Mouse (Mus musculus): ENCODE measurements around the gene Snw1.
"Not testable (repeated sequence)": the region's sequence is repeated elsewhere in the genome, so short reads cannot be mapped to it uniquely, and the experiment has no call there.

The Snw1 gene

GRCm38 (mm10) chr12:87471964-87472786 lies at the start of gene Snw1:
Snw1 (minus strand) TSS chr12:87472274.
- in situ Hi-C loops (cut with MboI; ENCODE audit: unreplicated experiment in 2 of 2) = loop anchor here in 1 of 2 experiments (25.0 kb wide), 1 partner anchor 1490 kb away; no protein-coding TSS in a partner anchor

- in situ Hi-C loops (cut with MboI; ENCODE audit: unreplicated experiment in 2 of 2) = not testable (repeated sequence)
Observed at GRCm38 (mm10) chr12:87519616-87520015, 47.5 kb upstream of the Snw1 start.

- in situ Hi-C loops (cut with MboI; ENCODE audit: unreplicated experiment in 2 of 2) = not testable (repeated sequence)
Observed at GRCm38 (mm10) chr12:87514016-87514415, 41.9 kb upstream of the Snw1 start, which contains the start of gene Gm8300. Gm8300 (plus strand) TSS chr12:87514316.

DNA sequence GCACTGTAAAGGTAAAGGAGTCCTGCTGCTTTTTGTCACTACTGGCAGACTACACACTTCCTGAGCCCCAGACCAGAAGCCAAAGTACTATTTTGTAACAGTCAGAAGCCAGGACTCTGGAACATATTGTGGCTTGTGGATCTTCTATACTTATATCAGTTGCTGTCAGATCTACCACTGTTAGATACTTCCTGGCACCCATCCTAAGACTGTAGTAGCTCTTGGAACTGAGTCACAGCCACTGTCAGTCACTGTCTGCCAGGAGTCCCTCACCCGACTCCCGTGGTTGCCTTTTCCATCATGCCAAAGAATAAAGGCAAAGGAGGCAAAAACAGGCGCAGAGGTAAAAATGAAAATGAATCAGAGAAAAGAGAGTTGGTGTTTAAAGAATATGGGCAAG lies 22.3 kb upstream of the Snw1 start, which contains the start of gene Gm5788:
Gene Gm5788 (plus strand): TSS at position 301 of the 400 bp plus-strand sequence.
- in situ Hi-C loops (cut with MboI; ENCODE audit: unreplicated experiment in 2 of 2) = not testable (repeated sequence)

- in situ Hi-C loops (cut with MboI; ENCODE audit: unreplicated experiment in 2 of 2) = not testable (repeated sequence)
Observed at GRCm38 (mm10) chr12:87488683-87489082, 16.6 kb upstream of the Snw1 start.

GRCm38 (mm10) chr12:87482482-87482881 lies 10.4 kb upstream of the Snw1 start:
- in situ Hi-C loops (cut with MboI; ENCODE audit: unreplicated experiment in 2 of 2) = not testable (repeated sequence)

- in situ Hi-C loops (cut with MboI; ENCODE audit: unreplicated experiment in 2 of 2) = loop anchor here in 1 of 2 experiments (25.0 kb wide), 1 partner anchor 1488 kb away; no protein-coding TSS in a partner anchor
Observed at GRCm38 (mm10) chr12:87474756-87475155, 2.7 kb upstream of the Snw1 start.

DNA sequence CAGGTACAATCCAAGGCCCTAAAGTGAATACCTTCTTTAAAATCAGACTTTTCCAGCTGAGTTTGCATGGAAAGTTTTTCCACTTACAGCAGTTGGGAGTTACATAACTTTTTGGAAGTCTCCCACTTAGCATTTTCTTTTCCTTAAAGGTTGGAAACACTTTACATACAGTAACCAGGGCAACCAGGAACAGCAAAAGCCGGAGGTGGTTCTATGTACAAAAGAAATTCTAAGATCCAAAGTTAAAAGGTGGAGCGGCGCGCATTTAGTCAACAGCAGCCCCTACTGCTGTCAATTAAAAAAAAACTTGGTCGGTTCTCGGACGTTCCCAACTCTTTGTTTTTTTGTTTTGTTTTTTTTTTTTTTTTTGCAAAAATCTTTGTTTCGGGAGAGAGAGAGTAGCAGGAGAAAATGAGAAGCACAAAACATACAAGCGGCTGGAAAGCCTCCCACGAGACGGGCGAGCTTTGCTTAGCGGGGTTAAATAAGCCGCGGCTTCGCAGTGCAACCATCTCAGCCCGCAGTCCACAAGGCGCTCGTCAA lies 582 bp downstream of the Snw1 start:
- in situ Hi-C loops (cut with MboI; ENCODE audit: unreplicated experiment in 2 of 2) = loop anchor here in 1 of 2 experiments (25.0 kb wide), 1 partner anchor 1491 kb away; no protein-coding TSS in a partner anchor

DNA sequence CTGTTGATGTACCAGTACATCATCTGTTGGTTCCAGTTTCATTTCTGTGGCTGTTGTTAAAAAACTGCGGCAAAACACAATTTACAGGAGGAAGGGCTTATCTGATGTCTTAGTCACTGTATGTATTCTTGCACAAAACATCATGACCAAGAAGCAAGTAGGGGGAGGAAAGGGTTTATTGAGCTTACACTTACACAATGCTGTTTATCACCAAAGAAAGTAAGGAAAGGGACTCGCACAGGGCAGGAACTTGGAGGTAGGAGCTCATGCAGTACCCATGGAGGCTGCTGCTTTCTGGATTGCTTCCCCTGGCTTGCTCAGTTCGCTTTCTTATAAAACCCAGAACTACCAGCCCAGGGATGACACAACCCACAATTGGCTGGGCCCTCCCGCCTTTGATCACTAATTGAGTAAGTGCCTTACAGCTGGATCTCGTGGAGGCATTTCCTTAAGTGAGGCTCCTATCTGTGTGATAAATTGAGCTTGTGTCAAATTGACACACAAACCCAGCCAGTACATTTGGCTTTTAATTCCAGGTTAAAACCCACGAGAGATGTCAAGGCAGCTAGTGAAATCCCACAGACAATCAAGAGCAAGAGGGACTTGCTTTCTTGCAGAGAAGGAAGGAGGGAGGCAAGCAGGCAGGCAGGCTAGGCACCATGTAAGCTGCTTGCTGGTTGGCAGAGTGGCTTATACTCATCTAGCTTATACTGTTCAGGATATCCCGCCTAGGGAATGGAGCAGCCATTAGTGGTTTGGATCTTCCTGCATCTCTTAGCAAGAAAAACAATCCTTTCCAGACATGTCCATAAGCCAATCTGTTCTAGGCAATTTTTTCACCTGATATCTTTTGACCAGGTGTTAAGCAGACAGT lies 1.6 kb downstream of the Snw1 start:
- in situ Hi-C loops (cut with MboI; ENCODE audit: unreplicated experiment in 2 of 2) = loop anchor here in 1 of 2 experiments (25.0 kb wide), 1 partner anchor 1492 kb away; no protein-coding TSS in a partner anchor

GRCm38 (mm10) chr12:87464678-87465297 lies 7.3 kb downstream of the Snw1 start:
- in situ Hi-C loops (cut with MboI; ENCODE audit: unreplicated experiment in 2 of 2) = loop anchor here in 1 of 2 experiments (25.0 kb wide), 1 partner anchor 1498 kb away; no protein-coding TSS in a partner anchor

- in situ Hi-C loops (cut with MboI; ENCODE audit: unreplicated experiment in 2 of 2) = loop anchor here in 1 of 2 experiments (25.0 kb wide), 1 partner anchor 913 kb away; the partner anchor contains the start of gene Adck1
Observed at GRCm38 (mm10) chr12:87449456-87449855, 22.6 kb downstream of the Snw1 start.

- in situ Hi-C loops (cut with MboI; ENCODE audit: unreplicated experiment in 2 of 2) = loop anchor here in 1 of 2 experiments (25.0 kb wide), 1 partner anchor 918 kb away; the partner anchor contains the start of gene Adck1
Observed at GRCm38 (mm10) chr12:87444211-87444610, 27.9 kb downstream of the Snw1 start.

- in situ Hi-C loops (cut with MboI; ENCODE audit: unreplicated experiment in 2 of 2) = loop anchor here in 1 of 2 experiments (25.0 kb wide), 1 partner anchor 919 kb away; the partner anchor contains the start of gene Adck1
Observed at GRCm38 (mm10) chr12:87443700-87444122, 28.4 kb downstream of the Snw1 start, which contains the start of the genes Slirp and Alkbh1. Slirp (plus strand) TSS chr12:87443896. Alkbh1 (minus strand) TSS chr12:87444017.

DNA sequence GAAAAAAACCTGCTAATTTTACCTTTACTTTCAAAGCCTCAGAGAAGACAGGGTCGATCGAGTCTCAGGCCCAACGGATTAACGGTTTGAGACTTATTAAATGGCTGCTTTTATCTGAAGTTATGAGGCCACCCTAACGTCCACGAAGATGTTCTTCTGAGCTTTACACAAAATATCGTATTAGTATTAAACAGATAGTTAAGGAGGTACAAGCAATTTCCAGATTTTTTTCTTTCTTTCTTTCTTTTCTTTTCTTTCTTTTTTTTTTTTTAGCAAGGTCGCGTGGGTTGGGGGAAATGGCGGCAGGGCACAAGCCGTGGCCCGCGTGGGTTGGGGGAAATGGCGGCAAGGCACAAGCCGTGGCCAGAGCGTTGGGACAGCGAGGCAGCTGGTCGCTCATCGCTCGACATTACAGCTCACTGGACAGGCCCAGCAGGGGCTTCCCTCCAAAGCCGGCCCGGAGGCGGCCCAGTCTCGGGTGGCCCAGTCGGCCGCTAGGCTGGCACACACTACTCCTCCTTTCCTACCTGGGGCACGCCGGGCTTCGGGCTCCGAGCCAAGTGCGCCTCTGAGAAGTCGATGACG lies 28.9 kb downstream of the Snw1 start:
- in situ Hi-C loops (cut with MboI; ENCODE audit: unreplicated experiment in 2 of 2) = loop anchor here in 1 of 2 experiments (25.0 kb wide), 1 partner anchor 919 kb away; the partner anchor contains the start of gene Adck1

- in situ Hi-C loops (cut with MboI; ENCODE audit: unreplicated experiment in 2 of 2) = loop anchor here in 1 of 2 experiments (25.0 kb wide), 1 partner anchor 920 kb away; the partner anchor contains the start of gene Adck1
Observed at GRCm38 (mm10) chr12:87442177-87443114, 29.6 kb downstream of the Snw1 start.

GRCm38 (mm10) chr12:87428885-87429284 lies 43.2 kb downstream of the Snw1 start:
- in situ Hi-C loops (cut with MboI; ENCODE audit: unreplicated experiment in 2 of 2) = loop anchor here in 1 of 2 experiments (25.0 kb wide), 1 partner anchor 933 kb away; the partner anchor contains the start of gene Adck1

- in situ Hi-C loops (cut with MboI; ENCODE audit: unreplicated experiment in 2 of 2) = loop anchor here in 1 of 2 experiments (25.0 kb wide), 1 partner anchor 934 kb away; the partner anchor contains the start of gene Adck1
Observed at GRCm38 (mm10) chr12:87428295-87428694, 43.8 kb downstream of the Snw1 start.
